Mouse (Mus musculus) kidney, postnatal 4 days (tissue): Measurements from ENCODE around the gene Srf.

ENCODE experiments used
- DNase-seq, 2 experiments: peaks; one replicate each; pipeline ENCODE4 v3.0.0; 2021; ENCODE audit warnings: mixed read lengths in 2 of 2

The Srf gene

GRCm38 (mm10) chr17:46554977-46555672, 850 bp downstream of the Srf start:
- DNase-seq, result peak; percentile 61 to 78

GRCm38 (mm10) chr17:46554646-46554976, 1.4 kb downstream of the Srf start:
- DNase-seq, result peak in 1 of 2 experiments; percentile 62

- DNase-seq, result no peak
These were observed 2.0 kb downstream of the Srf start for GRCm38 (mm10) chr17:46553926-46554325.

GRCm38 (mm10) chr17:46553469-46553868, 2.5 kb downstream of the Srf start:
- peak in 1 of 2 experiments; percentile 29 for DNase-seq

- DNase-seq, result peak; percentile 92 to 95
These were observed 3.0 kb downstream of the Srf start for GRCm38 (mm10) chr17:46552841-46553423.

- DNase-seq, result no peak
These were observed 3.8 kb downstream of the Srf start for GRCm38 (mm10) chr17:46552151-46552550.

- no peak for DNase-seq
These were observed 4.6 kb downstream of the Srf start for GRCm38 (mm10) chr17:46551369-46551768.

- no peak for DNase-seq
These were observed 5.1 kb downstream of the Srf start for GRCm38 (mm10) chr17:46550904-46551303.

- no peak for DNase-seq
These were observed 6.3 kb downstream of the Srf start for GRCm38 (mm10) chr17:46549642-46550041.

GRCm38 (mm10) chr17:46549193-46549592, 6.8 kb downstream of the Srf start:
- DNase-seq, result peak; percentile 85 to 91

- DNase-seq, result peak; percentile 21 to 50
These were observed 7.2 kb downstream of the Srf start for GRCm38 (mm10) chr17:46548741-46549140.

GRCm38 (mm10) chr17:46547923-46548322, 8.1 kb downstream of the Srf start:
- peak; percentile 38 to 49 for DNase-seq

- DNase-seq, result peak; percentile 34 to 52
These were observed 9.0 kb downstream of the Srf start for GRCm38 (mm10) chr17:46546995-46547394.

- peak in 1 of 2 experiments; percentile 20 for DNase-seq
These were observed 9.4 kb downstream of the Srf start for GRCm38 (mm10) chr17:46546591-46546990.

- peak; percentile 81 to 88 for DNase-seq
These were observed 10.0 kb downstream of the Srf start, which contains the start of gene Cul9 for GRCm38 (mm10) chr17:46545813-46546564. Gene Cul9, minus strand, starts transcription at chr17:46546388.

GRCm38 (mm10) chr17:46543661-46544060, 12.3 kb downstream of the Srf start:
- DNase-seq, result no peak

GRCm38 (mm10) chr17:46525579-46526307, 30.2 kb downstream of the Srf start:
- DNase-seq, result peak; percentile 91 to 92

GRCm38 (mm10) chr17:46525065-46525464, 30.9 kb downstream of the Srf start:
- DNase-seq, result no peak

GRCm38 (mm10) chr17:46521963-46522668, 33.9 kb downstream of the Srf start:
- DNase-seq, result peak; percentile 24 to 53

GRCm38 (mm10) chr17:46521174-46521573, 34.8 kb downstream of the Srf start:
- no peak for DNase-seq

GRCm38 (mm10) chr17:46520385-46520979, 35.5 kb downstream of the Srf start:
- DNase-seq, result no peak

- no peak for DNase-seq
These were observed 36.0 kb downstream of the Srf start for GRCm38 (mm10) chr17:46519971-46520370.
